Mouse (Mus musculus) ovary, postnatal 14 days (tissue): ENCODE measurements around the gene Sorbs1.

Experiments used
- DNase-seq: peaks from one replicate; pipeline ENCODE4 v3.0.0; 2022; ENCODE audit warnings: low spot score

Sorbs1 gene

DNA sequence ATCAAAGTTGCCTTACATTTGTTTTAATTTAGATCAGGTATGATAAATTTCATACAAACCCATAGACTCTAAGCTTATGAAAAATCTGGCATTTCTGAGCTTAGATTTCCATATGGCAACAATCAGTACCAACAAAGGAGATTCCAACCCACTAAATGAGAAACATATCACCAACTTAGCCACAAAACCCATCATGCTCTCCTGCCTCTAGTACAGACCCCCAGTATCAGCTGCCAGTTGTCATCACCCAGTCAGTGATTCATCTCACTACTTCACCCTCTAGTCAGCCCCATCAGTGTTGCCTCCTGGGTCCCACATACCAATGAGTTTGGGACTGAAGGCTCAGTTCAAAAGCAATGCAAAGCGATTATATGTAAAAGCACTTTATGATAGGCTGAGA, 254.1 kb downstream of the Sorbs1 start:
- no peak for DNase-seq

GRCm38 (mm10) chr19:40257396-40257795, 256.2 kb downstream of the Sorbs1 start:
- no peak for DNase-seq

- no peak for DNase-seq
These were observed 257.1 kb downstream of the Sorbs1 start for GRCm38 (mm10) chr19:40256376-40257050.

DNA sequence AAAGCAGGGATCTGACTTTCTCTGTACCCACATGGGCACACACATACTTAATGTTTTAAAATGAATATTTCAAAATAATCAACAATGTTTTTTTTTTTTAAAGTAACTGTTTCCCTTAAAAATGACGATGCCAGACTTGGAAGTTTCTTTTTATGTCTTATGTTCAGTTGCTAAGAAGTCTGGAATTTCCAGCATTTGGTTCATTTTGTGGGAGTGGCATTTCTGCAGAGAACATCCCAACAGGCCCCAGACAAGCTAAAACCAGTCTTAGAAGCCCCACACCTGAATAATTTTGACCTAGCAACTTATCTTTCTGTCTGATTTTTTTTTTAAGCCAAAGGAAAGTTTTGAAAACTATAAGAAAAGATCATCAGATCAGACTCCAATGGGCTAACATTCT, 258.0 kb downstream of the Sorbs1 start:
- no peak for DNase-seq

GRCm38 (mm10) chr19:40254741-40255140, 258.8 kb downstream of the Sorbs1 start:
- no peak for DNase-seq

GRCm38 (mm10) chr19:40253768-40254167, 259.8 kb downstream of the Sorbs1 start:
- DNase-seq: no peak

GRCm38 (mm10) chr19:40251115-40251514, 262.5 kb downstream of the Sorbs1 start:
- no peak for DNase-seq

DNA sequence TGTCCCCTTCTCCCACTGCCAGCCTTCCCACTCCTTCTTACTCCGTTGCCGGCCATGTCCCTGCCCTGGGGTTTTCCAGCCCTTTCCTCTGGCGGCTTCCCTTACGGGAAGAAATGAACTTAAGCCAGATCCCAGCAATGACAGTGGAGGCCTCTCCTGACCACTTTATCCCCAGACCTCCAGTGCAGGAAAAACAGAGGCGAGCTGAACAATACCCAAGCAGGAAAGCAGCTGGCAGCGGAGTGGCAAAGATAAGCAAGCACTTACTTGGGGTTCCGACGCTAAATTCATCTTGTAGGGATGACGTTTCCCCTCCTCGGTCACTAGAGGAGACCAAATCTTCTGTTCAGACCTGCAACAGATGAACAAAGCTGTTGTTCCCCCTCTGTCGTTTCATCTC, 264.2 kb downstream of the Sorbs1 start:
- DNase-seq: no peak

- DNase-seq: no peak
These were observed 265.1 kb downstream of the Sorbs1 start for GRCm38 (mm10) chr19:40248476-40248875.

- no peak for DNase-seq
These were observed 266.3 kb downstream of the Sorbs1 start for GRCm38 (mm10) chr19:40247268-40247666.

DNA sequence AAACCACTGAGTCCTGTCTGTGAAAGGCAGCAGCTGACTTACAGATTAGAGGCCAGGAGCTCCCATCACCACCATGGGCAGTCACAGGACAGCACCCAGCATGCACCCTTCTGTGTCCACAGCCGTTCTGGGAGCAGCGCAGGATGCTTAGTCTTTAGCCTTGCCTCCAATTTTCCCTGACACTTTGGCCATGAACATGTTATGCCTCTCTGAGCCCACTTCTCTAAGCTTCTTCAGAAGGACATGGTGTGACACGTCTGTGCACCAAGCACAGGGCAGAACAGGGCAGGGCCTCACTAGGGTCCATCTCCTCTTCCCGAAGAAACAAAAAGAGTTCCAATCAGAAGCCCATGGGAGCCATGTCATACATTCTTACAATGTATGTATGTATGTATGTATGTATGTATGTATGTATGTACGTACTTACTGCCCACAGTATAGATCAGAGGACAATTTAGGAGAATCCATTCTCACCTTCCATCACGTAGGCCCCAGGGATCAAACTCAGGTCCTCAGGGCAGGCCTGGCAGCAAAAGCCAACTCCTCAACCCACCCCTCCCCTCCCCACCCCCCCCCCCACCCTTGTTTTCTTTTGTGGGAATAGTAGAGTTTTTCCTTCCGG, 266.8 kb downstream of the Sorbs1 start:
- no peak for DNase-seq
